ENCODE assay signal across 8 mouse cellular contexts in the genomic region with DNA sequence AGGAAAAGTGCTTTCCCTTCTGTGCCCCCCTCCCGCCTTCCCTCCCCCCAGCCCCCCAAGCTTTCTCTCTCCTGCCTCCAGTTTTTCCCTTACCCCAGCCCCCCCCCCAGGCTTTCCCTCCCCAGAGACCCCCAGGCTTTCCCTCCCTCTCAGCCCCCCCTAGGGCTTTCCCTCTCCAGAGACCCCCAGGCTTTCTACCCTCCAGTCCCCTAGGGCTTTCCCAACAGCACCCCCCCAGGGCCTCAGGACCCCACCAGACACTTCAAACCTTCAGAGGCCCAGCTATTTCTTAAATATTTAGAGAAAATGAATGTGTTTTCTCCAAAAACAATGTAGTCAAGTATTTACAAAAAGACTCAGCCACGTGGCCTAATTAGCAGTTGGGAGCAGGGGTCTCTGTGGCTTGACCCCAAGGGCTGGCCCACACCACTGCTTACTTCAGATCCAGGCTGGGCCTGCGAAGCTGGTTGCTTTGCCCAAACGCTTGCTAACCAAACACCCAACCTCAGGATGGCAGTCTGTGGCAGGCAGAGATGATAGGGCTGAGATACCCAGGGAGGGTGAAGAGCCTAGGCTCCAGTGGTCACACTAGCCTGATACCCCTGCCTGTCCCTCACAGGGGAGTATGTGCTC. TPM values are rescaled to one million over a fixed set of nuclear protein-coding genes. Genes with fewer than 3 reads are reported as not detected.
DNase-seq lines count a peak whose midpoint lies in the region; ATAC-seq and TF ChIP-seq lines count a peak whose summit lies in the region.

No protein-coding gene starts in this region.

- peak overlapping the region; percentile 89 for H3K27ac ChIP-seq in kidney, embryonic 14.5 days (ENCODE audit: low read depth, low read length)
- no peak overlapping the region for H3K27ac ChIP-seq in cortical plate, adult 2 months (ENCODE audit: insufficient read depth, low read length)
- peak overlapping the region; percentile 54 for H3K27ac ChIP-seq in forebrain, postnatal 0 days (ENCODE audit: low read depth, low read length)
- no peak overlapping the region; the same call in 1 of the 2 replicates for H3K27ac ChIP-seq in liver, postnatal 0 days (ENCODE audit: low read depth)

- H3K9me3 ChIP-seq in kidney, embryonic 14.5 days (ENCODE audit: control insufficient read depth, low read length), result no peaks in the 10 kb centered on the region
- H3K9me3 ChIP-seq in forebrain, postnatal 0 days (ENCODE audit: low read length), result no peaks in the 10 kb centered on the region
- no peaks in the 10 kb centered on the region for H3K9me3 ChIP-seq in liver, postnatal 0 days (ENCODE audit: low read length)

- 51% methylated on average over 4 of the region's 4 CpGs for WGBS in kidney, embryonic 14.5 days
- WGBS in forebrain, postnatal 0 days, result 40% methylated on average over 3 of the region's 4 CpGs
- 60% methylated on average over 4 of the region's 4 CpGs for WGBS in liver, postnatal 0 days (ENCODE audit: insufficient replicate concordance)

- H3K9ac ChIP-seq in kidney, embryonic 14.5 days (ENCODE audit: low read depth, low read length), result no peak overlapping the region
- no peak overlapping the region for H3K9ac ChIP-seq in forebrain, postnatal 0 days
- H3K9ac ChIP-seq in liver, postnatal 0 days (replicated peaks), result no peak overlapping the region

- no peak for TF ChIP-seq POLR2A in cortical plate, adult 2 months (IDR thresholded peaks at IDR 0.05; ENCODE audit: extremely low read depth, insufficient read depth, low read length)

- TF ChIP-seq CTCF in cortical plate, adult 2 months (IDR thresholded peaks at IDR 0.05; ENCODE audit: extremely low read depth, insufficient read depth, low read length), result peak; percentile 28
- TF ChIP-seq CTCF in forebrain, postnatal 0 days (IDR thresholded peaks at IDR 0.05; ENCODE audit: low read depth), result peak; percentile 21; the same call in 1 of the 2 replicates
- TF ChIP-seq CTCF in liver, postnatal 0 days (IDR thresholded peaks at IDR 0.05; ENCODE audit: low read depth), result peak; percentile 15; the same call in 1 of the 2 replicates

- no peak for DNase-seq in kidney, adult 9 months
- DNase-seq in forebrain, postnatal 0 days, result no peak
- DNase-seq in liver, postnatal 0 days, result no peak
- no peak for DNase-seq in spleen, postnatal 10 days (ENCODE audit: low spot score in 2 of 2)
- no peak for DNase-seq in spleen, postnatal 4 days (ENCODE audit: low spot score in 2 of 2)
- DNase-seq in layer of hippocampus, adult 18-20 months (ENCODE audit: low spot score in 2 of 2), result no peak

- H3K4me2 ChIP-seq in kidney, embryonic 14.5 days (replicated peaks; ENCODE audit: low read depth, low read length), result no peak overlapping the region
- H3K4me2 ChIP-seq in forebrain, postnatal 0 days (ENCODE audit: low read depth), result no peak overlapping the region
- no peak overlapping the region for H3K4me2 ChIP-seq in liver, postnatal 0 days (ENCODE audit: low read depth, low read length)

- peaks cover 35% of the 10 kb centered on the region for H3K4me1 ChIP-seq in kidney, embryonic 14.5 days (ENCODE audit: control insufficient read depth, insufficient read depth, low read length)
- H3K4me1 ChIP-seq in cortical plate, adult 2 months (ENCODE audit: control insufficient read depth, insufficient read depth, low read length), result peaks cover 9% of the 10 kb centered on the region
- peaks cover 18% of the 10 kb centered on the region for H3K4me1 ChIP-seq in forebrain, postnatal 0 days (ENCODE audit: insufficient read depth)
- no peaks in the 10 kb centered on the region; the same call in 1 of the 2 replicates for H3K4me1 ChIP-seq in liver, postnatal 0 days (ENCODE audit: insufficient read depth)

- TF ChIP-seq EP300 in liver, postnatal 0 days (IDR thresholded peaks at IDR 0.05; ENCODE audit: low read depth), result no peak

- ATAC-seq in kidney, embryonic 14.5 days (ENCODE audit: low FRiP score, low TSS enrichment), result no peak
- peak; percentile 6; the same call in 1 of the 2 replicates for ATAC-seq in forebrain, postnatal 0 days
- no peak for ATAC-seq in liver, postnatal 0 days

- H3K4me3 ChIP-seq in kidney, embryonic 14.5 days (ENCODE audit: low read length), result no peak overlapping the region
- no peak overlapping the region for H3K4me3 ChIP-seq in cortical plate, adult 2 months (ENCODE audit: insufficient read depth, low read length)
- H3K4me3 ChIP-seq in forebrain, postnatal 0 days (ENCODE audit: low read depth, low read length), result no peak overlapping the region
- no peak overlapping the region for H3K4me3 ChIP-seq in liver, postnatal 0 days (ENCODE audit: low read depth, low read length)

- no peaks in the 10 kb centered on the region for H3K27me3 ChIP-seq in kidney, embryonic 14.5 days (ENCODE audit: control insufficient read depth, insufficient read depth, low read length)
- no peaks in the 10 kb centered on the region for H3K27me3 ChIP-seq in forebrain, postnatal 0 days (ENCODE audit: insufficient read depth, low read length)
- H3K27me3 ChIP-seq in liver, postnatal 0 days (ENCODE audit: insufficient read depth, low read length), result no peaks in the 10 kb centered on the region

- H3K36me3 ChIP-seq in kidney, embryonic 14.5 days (ENCODE audit: control insufficient read depth, insufficient read depth, low read length), result no peaks in the 10 kb centered on the region
- no peaks in the 10 kb centered on the region for H3K36me3 ChIP-seq in forebrain, postnatal 0 days (ENCODE audit: insufficient read depth)
- no peaks in the 10 kb centered on the region for H3K36me3 ChIP-seq in liver, postnatal 0 days (replicated peaks; ENCODE audit: insufficient read depth, low read length)

RNA-seq across cellular contexts. Expression of gene Morn1, which starts 58.3 kb away (rescaled TPM):
- polyA plus RNA-seq in kidney, embryonic 14.5 days (2014; fragmentation: Nextera tagmentation; extraction: Ambion mirVana), result 5.8 and 6.9 TPM in 2 replicates
- polyA plus RNA-seq in cortical plate, adult 2 months (2012; rRNA removed), result 12.4 and 16.0 TPM in 2 replicates
- 6.0 and 7.4 TPM in 2 replicates for total RNA-seq in forebrain, postnatal 0 days (2014; rRNA removed)
- 8.2 and 9.7 TPM in 2 replicates for polyA plus RNA-seq in forebrain, postnatal 0 days (2015; fragmentation: Nextera tagmentation; extraction: Ambion mirVana)
- 2.2 TPM in 2 replicates for polyA plus RNA-seq in liver, postnatal 0 days (2015; fragmentation: Nextera tagmentation; extraction: Ambion mirVana)
- 10 to 100 TPM in 1 of 2 experiments, 1 to 10 TPM in 1; 9.3 to 11.3 TPM for total RNA-seq in layer of hippocampus, adult 18-20 months (2021)

RNA-seq across cellular contexts. Expression of gene Rer1, which starts 58.5 kb away (rescaled TPM):
- polyA plus RNA-seq in kidney, embryonic 14.5 days (2014; fragmentation: Nextera tagmentation; extraction: Ambion mirVana), result 167 and 180 TPM in 2 replicates
- 81.8 and 86.9 TPM in 2 replicates for polyA plus RNA-seq in cortical plate, adult 2 months (2012; rRNA removed)
- total RNA-seq in forebrain, postnatal 0 days (2014; rRNA removed), result 92.4 and 116 TPM in 2 replicates
- 136 and 140 TPM in 2 replicates for polyA plus RNA-seq in forebrain, postnatal 0 days (2015; fragmentation: Nextera tagmentation; extraction: Ambion mirVana)
- polyA plus RNA-seq in liver, postnatal 0 days (2015; fragmentation: Nextera tagmentation; extraction: Ambion mirVana), result 111 and 118 TPM in 2 replicates
- total RNA-seq in layer of hippocampus, adult 18-20 months (2021), result 10 to 100 TPM; 63.4 to 65.5 TPM

Comparison
In these comparisons a context has a peak if more than half of its experiments do, and no peak if none do; other contexts are left out.
1. H3K27ac ChIP-seq: peak in kidney, embryonic 14.5 days (single experiment) and forebrain, postnatal 0 days (single experiment); none in cortical plate, adult 2 months (single experiment) and liver, postnatal 0 days (single experiment).
2. Peak in every context shown above with its lines, with median percentiles within 50 percentile points of each other: CTCF ChIP-seq.